Mouse (Mus musculus) hematopoietic multipotent progenitor cell, adult 10-12 weeks (in vitro differentiated cells): ENCODE results near the gene Per1. TPM values are rescaled to one million over a fixed set of nuclear protein-coding genes. Genes with fewer than 3 reads are reported as not detected.

ENCODE experiments used
- polyA plus RNA-seq: library from polyadenylated mRNA; stranded (reverse); fragments of >175 nt; gene quantifications from 2 replicates; pipeline ENCODE4 v1.2.3, GENCODE M21; 2012; ENCODE audit warnings: low replicate concordance

Per1 gene
- polyA plus RNA-seq, result 32.9 and 51.0 TPM in 2 replicates

DNA sequence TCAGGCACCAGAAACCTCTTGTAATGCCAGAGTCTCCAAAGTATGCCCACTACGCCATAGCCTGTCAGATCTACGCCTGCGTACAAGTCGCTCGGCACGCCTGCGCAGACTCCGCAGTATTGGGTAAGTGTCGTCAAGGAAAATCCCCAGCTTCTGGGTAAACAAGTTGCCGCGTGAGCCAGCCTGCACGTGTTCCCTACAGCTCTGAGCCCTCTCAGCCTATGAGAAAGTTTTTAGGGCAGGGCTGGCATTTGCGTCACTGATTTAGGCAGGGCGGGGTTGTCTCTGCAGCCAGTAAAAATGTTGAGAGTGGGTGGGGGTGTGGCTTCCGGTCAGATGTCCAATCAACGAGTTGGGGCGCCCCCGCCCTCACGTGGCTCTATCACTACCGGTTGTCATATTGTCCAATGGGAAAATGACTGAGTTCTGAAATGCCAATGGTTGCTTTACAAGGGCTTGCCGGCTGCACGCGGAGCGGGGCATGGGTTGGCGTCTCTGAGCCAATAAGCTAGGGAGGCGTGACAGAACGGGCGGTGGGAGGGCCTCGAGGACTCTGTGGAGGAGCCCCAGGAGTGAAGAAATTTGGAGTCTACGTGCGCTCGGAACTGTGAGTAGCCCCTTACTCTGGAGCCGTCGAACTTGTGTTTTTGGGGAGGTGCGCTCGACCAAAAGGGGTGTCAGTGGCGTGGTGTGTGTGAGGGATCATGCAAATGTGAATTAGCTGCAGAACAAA, at the start of gene Per1:
Gene Per1 (plus strand): TSS at position 521 of the 733 bp plus-strand sequence.

GRCm38 (mm10) chr11:69045531-69046394, 49.3 kb upstream of the Per1 start, which contains the start of gene Aurkb:
Gene Aurkb (plus strand): TSS chr11:69045647.

GRCm38 (mm10) chr11:69059357-69059974, 35.6 kb upstream of the Per1 start, which contains the start of gene Borcs6:
Gene Borcs6 (plus strand): TSS chr11:69059717.

GRCm38 (mm10) chr11:69070590-69071222, 24.3 kb upstream of the Per1 start, which contains the start of gene Tmem107:
Gene Tmem107 (plus strand): TSS chr11:69070806.

GRCm38 (mm10) chr11:69088103-69088855, 6.7 kb upstream of the Per1 start, which contains the start of gene Vamp2:
Gene Vamp2 (plus strand): TSS chr11:69088490.

DNA sequence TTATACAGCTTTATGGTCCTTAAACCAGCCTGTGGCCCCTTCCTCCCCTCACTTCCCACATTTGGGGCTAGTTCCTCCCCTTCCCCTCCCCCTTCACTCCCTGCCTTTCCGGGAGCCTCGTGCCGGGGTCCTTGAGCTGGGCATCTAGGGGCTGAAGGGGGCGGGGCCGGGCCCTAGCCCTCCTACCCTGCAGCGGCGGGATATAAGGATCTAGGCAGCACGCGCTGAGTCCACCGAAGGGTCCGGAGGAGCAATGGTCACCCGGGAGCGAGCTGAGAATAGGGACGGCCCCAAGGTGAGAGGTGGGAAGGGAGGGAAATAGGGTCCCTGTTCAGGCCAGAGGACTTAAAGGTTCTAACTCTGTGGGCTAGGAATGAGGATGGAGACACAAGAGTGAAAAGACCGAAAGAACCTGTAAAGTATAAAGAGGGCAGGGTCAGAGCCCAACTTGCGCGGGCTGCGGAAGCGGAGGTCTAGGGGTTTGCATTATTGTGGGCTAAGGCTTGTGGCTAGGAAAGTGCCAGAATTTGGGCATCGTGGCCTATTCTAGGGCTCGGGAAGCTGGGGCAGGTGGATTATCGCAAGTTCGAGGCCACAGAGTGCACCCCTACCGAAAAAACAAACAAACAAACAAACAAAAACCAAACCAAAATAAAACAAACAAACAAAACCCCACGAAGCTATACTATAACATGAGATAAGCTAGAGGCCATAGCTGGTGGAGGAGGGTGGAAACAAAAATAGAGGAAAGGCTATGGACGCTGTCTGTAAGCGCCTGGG, 25.4 kb downstream of the Per1 start, which contains the start of gene Hes7:
Gene Hes7 (plus strand): TSS at position 184 of the 780 bp plus-strand sequence.

DNA sequence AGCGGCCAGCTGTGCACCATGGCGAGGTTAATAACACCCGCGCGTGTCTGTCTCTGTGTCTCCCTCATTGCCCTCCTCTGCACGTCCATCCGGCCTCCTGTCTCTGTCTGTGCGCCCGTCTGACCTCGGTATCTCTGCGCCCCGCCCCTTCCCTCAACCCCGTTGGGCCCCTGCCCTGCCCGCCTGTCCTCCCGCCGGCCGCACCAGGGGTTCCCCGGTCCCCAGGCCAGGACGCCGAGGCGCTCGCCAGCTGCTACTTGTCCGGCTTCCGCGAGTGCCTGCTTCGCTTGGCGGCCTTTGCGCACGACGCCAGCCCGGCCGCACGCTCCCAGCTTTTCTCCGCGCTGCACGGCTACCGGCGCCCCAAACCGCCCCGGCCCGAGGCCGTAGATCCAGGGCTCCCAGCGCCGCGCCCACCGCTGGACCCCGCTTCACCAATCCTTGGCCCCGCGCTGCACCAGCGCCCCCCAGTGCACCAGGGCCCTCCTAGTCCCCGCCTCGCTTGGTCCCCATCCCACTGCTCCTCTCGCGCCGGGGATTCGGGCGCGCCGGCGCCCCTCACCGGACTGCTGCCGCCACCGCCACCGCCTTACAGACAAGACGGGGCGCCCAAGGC, 27.4 kb downstream of the Per1 start, which contains the start of gene 9130213A22Rik:
Gene 9130213A22Rik (minus strand): TSS at position 254 of the 616 bp plus-strand sequence.

DNA sequence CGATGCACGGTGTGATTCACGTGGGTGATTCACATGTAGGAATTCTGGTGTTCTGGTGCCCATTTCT, 30.7 kb downstream of the Per1 start, which contains the start of gene Aloxe3:
Gene Aloxe3 (plus strand): TSS at position 45 of the 67 bp plus-strand sequence.

DNA sequence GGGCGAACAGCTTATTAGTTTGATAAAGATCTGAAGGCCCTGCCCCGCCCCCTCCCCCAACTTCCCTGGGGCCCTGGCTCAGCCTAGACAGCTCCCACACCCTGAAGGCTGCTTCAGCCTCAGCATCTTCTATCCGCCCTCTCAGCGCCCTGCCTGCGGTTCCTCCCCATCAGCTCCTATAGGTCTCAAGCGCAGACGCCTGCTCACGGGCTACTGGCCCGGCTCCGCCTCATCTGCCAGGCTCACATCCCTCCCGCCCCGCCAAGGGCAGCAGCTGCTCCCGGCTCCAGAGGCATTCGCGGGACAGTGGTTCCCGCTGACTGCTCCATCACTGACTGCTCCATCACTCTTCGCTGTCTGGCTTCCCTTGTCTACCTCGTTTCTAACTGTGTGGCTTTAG, 61.8 kb downstream of the Per1 start, which contains the start of gene Alox12b:
Gene Alox12b (plus strand): TSS at position 190 of the 400 bp plus-strand sequence.

Other genes with a start within 250 kb of the Per1 start
- gene Ndel1, start 223.4 kb upstream of the Per1 start, polyA plus RNA-seq, result 36.5 and 77.0 TPM in 2 replicates
- gene Rnf222, start 206.7 kb upstream of the Per1 start, polyA plus RNA-seq, result not detected in 2 replicates
- 7.7 and 20.4 TPM in 2 replicates for gene Rpl26, start 193.6 kb upstream of the Per1 start, polyA plus RNA-seq
- gene Odf4, start 168.1 kb upstream of the Per1 start, polyA plus RNA-seq, result not detected in 2 replicates
- gene Arhgef15, start 137.7 kb upstream of the Per1 start, polyA plus RNA-seq, result 0.17 and 1.4 TPM in 2 replicates
- 3.6 and 3.7 TPM in 2 replicates for gene Slc25a35, start 127.1 kb upstream of the Per1 start, polyA plus RNA-seq
- 1.9 and 4.5 TPM in 2 replicates for gene Rangrf, start 120.0 kb upstream of the Per1 start, polyA plus RNA-seq
- 6.7 and 16.4 TPM in 2 replicates for gene Pfas, start 86.8 kb upstream of the Per1 start, polyA plus RNA-seq
- 18.6 and 58.1 TPM in 2 replicates for gene Ctc1, start 79.3 kb upstream of the Per1 start, polyA plus RNA-seq
- 25.7 and 39.4 TPM in 2 replicates for gene Aurkb, start 49.6 kb upstream of the Per1 start, polyA plus RNA-seq
- 35.0 and 102 TPM in 2 replicates for gene Borcs6, start 35.5 kb upstream of the Per1 start, polyA plus RNA-seq
- gene Tmem107, start 24.4 kb upstream of the Per1 start, polyA plus RNA-seq, result 6.0 and 14.2 TPM in 2 replicates
- 133 and 285 TPM in 2 replicates for gene Vamp2, start 6.7 kb upstream of the Per1 start, polyA plus RNA-seq
- gene Hes7, start 25.2 kb downstream of the Per1 start, polyA plus RNA-seq, result 0.33 and 2.2 TPM in 2 replicates
- gene 9130213A22Rik, start 27.4 kb downstream of the Per1 start, polyA plus RNA-seq, result 0.34 and 1.3 TPM in 2 replicates
- gene Aloxe3, start 30.7 kb downstream of the Per1 start, polyA plus RNA-seq, result 0.05 and 0.07 TPM in 2 replicates
- gene Alox12b, start 61.8 kb downstream of the Per1 start, polyA plus RNA-seq, result not detected in 2 replicates
- gene Alox8, start 102.6 kb downstream of the Per1 start, polyA plus RNA-seq, result 0.18 and 0.36 TPM in 2 replicates
- gene Gucy2e, start 141.8 kb downstream of the Per1 start, polyA plus RNA-seq, result 0.03 TPM in 2 replicates
- gene Cntrob, start 228.6 kb downstream of the Per1 start, polyA plus RNA-seq, result 16.1 and 37.7 TPM in 2 replicates
- gene Trappc1, start 228.8 kb downstream of the Per1 start, polyA plus RNA-seq, result 7.2 and 10.5 TPM in 2 replicates
- 0.74 and 1.8 TPM in 2 replicates for gene Kcnab3, start 231.0 kb downstream of the Per1 start, polyA plus RNA-seq
- gene Rnf227, start 245.2 kb downstream of the Per1 start, polyA plus RNA-seq, result 1.8 and 6.5 TPM in 2 replicates